Mouse (Mus musculus) lung, postnatal 0 days (tissue): ENCODE data around the gene Itih2.

ENCODE experiments used
- CTCF ChIP-seq: IDR thresholded peaks from 2 replicates; pipeline ENCODE4 v1.5.1; 2016; ENCODE audit warnings: antibody characterized with exemption, mild to moderate bottlenecking
- EP300 ChIP-seq: IDR thresholded peaks from 2 replicates; pipeline ENCODE4 v1.6.1; 2016; ENCODE audit warnings: antibody characterized with exemption, mild to moderate bottlenecking, control low read depth

GRCm38 (mm10) chr2:10127471-10127870, 3.7 kb downstream of the Itih2 start:
- TF ChIP-seq CTCF: no peak
- no peak for TF ChIP-seq EP300
